Mouse (Mus musculus): ENCODE measurements around the gene Tas2r139. TPM values are rescaled to one million over a fixed set of nuclear protein-coding genes. Genes with fewer than 3 reads are reported as not detected.
"Not testable (repeated sequence)": the region's sequence is repeated elsewhere in the genome, so short reads cannot be mapped to it uniquely, and the experiment has no call there.

Gene Tas2r139
- polyA plus RNA-seq (2014; fragmentation: Nextera tagmentation; extraction: Ambion mirVana): not detected in 2 replicates

DNA sequence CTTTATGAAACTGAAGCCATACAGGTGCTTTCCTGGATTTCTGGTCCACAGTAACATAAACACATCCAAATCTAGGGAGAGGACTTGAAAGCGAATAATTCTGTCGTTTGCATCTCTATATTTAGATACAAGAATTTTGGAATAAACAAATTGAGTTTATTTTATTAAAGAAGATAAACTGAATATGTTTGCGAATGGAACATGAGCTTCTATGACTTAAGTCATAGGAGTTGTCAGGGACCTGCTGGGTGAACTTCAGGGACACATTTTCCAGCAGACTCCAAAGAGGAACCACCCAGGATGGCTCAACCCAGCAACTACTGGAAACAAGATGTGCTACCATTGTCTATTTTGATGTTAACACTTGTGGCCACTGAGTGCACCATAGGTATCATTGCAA, at the start of gene Tas2r139:
Gene Tas2r139 (plus strand): TSS at position 301 of the 400 bp plus-strand sequence.
- Histone ChIP-seq H3K9ac (replicated peaks; ENCODE audit: low read depth, low read length) (no peak within 1 kb of the TSS), H3K4me2 (ENCODE audit: low read depth, low read length) (no peak within 1 kb of the TSS), H3K27ac (ENCODE audit: low read depth, low read length) (no peak within 1 kb of the TSS), H3K4me3 (ENCODE audit: low read depth, low read length) (no peak within 1 kb of the TSS), H3K27me3 (ENCODE audit: control insufficient read depth, insufficient read depth, low read length) (no peaks in the 10 kb centered on the region), H3K4me1 (ENCODE audit: control insufficient read depth, insufficient read depth, low read length) (no peaks in the 10 kb centered on the region), H3K36me3 (ENCODE audit: control insufficient read depth, insufficient read depth, low read length) (no peaks in the 10 kb centered on the region), H3K9me3 (ENCODE audit: control insufficient read depth, low read length) (no peaks in the 10 kb centered on the region)
- ATAC-seq (ENCODE audit: low read depth): no peak
- 82% methylated on average over 3 of the region's 3 CpGs for WGBS

- H3K27ac ChIP-seq (ENCODE audit: low read depth, low read length); H3K4me3 ChIP-seq (ENCODE audit: low read depth, low read length); H3K27me3 ChIP-seq (ENCODE audit: control insufficient read depth, insufficient read depth, low read length); H3K4me1 ChIP-seq (ENCODE audit: control insufficient read depth, insufficient read depth, low read length); H3K36me3 ChIP-seq (ENCODE audit: control insufficient read depth, insufficient read depth, low read length); ATAC-seq (ENCODE audit: low read depth); H3K9me3 ChIP-seq (ENCODE audit: control insufficient read depth, low read length); H3K9ac ChIP-seq (replicated peaks; ENCODE audit: low read depth, low read length); H3K4me2 ChIP-seq (ENCODE audit: low read depth, low read length): not testable (repeated sequence)
- 83% methylated on average over 14 of the region's 15 CpGs for WGBS
Measured at GRCm38 (mm10) chr6:42151115-42151514, 10.4 kb downstream of the Tas2r139 start.

GRCm38 (mm10) chr6:42182462-42182861, 41.7 kb downstream of the Tas2r139 start:
- Histone ChIP-seq H3K27ac (ENCODE audit: low read depth, low read length) (no peak overlapping the region), H3K4me1 (ENCODE audit: control insufficient read depth, insufficient read depth, low read length) (no peaks in the 10 kb centered on the region), H3K27me3 (ENCODE audit: control insufficient read depth, insufficient read depth, low read length) (no peaks in the 10 kb centered on the region), H3K9me3 (ENCODE audit: control insufficient read depth, low read length) (no peaks in the 10 kb centered on the region), H3K4me2 (ENCODE audit: low read depth, low read length) (no peak overlapping the region), H3K4me3 (ENCODE audit: low read depth, low read length) (no peak overlapping the region), H3K9ac (replicated peaks; ENCODE audit: low read depth, low read length) (no peak overlapping the region), H3K36me3 (ENCODE audit: control insufficient read depth, insufficient read depth, low read length) (no peaks in the 10 kb centered on the region)
- no peak for ATAC-seq (ENCODE audit: low read depth)
- 78% methylated on average over 1 of the region's 1 CpGs for WGBS

DNA sequence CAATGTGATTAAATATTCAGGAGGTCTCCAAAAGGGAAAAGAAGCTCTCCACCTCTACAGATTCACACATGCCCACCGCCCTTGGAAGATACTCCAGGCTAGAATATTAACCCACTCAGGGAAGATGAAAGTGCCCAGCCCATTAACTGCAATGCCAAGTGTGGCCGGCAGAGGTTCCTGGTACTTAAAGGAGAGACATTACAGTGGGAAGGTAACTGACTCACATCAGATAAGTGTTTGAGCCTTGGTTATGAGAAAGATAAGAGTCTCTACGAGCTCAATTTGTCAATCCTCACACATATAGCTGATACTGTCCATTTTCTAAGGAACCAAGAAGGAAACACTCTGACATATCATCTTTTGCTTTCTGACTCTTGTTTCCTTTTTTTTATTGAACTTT, 45.5 kb downstream of the Tas2r139 start:
- Histone ChIP-seq H3K9me3 (ENCODE audit: control insufficient read depth, low read length) (no peaks in the 10 kb centered on the region), H3K4me3 (ENCODE audit: low read depth, low read length) (no peak overlapping the region), H3K4me2 (ENCODE audit: low read depth, low read length) (no peak overlapping the region), H3K36me3 (ENCODE audit: control insufficient read depth, insufficient read depth, low read length) (no peaks in the 10 kb centered on the region), H3K27me3 (ENCODE audit: control insufficient read depth, insufficient read depth, low read length) (no peaks in the 10 kb centered on the region), H3K9ac (replicated peaks; ENCODE audit: low read depth, low read length) (no peak overlapping the region), H3K27ac (ENCODE audit: low read depth, low read length) (no peak overlapping the region), H3K4me1 (ENCODE audit: control insufficient read depth, insufficient read depth, low read length) (no peaks in the 10 kb centered on the region)
- WGBS: 61% methylated on average over 3 of the region's 3 CpGs
- ATAC-seq (ENCODE audit: low read depth): no peak

Other genes with a start within 250 kb of the Tas2r139 start
- gene Sval1, start 189.3 kb upstream of the Tas2r139 start, polyA plus RNA-seq (2014; fragmentation: Nextera tagmentation; extraction: Ambion mirVana): not detected in 2 replicates
- gene Sval3, start 172.8 kb upstream of the Tas2r139 start, polyA plus RNA-seq (2014; fragmentation: Nextera tagmentation; extraction: Ambion mirVana): not detected in 2 replicates
- not detected in 2 replicates for gene Sva, start 102.5 kb upstream of the Tas2r139 start, polyA plus RNA-seq (2014; fragmentation: Nextera tagmentation; extraction: Ambion mirVana)
- not detected in 2 replicates for gene Tas2r144, start 74.4 kb downstream of the Tas2r139 start, polyA plus RNA-seq (2014; fragmentation: Nextera tagmentation; extraction: Ambion mirVana)
- 8.0 and 12.4 TPM in 2 replicates for gene Gstk1, start 105.0 kb downstream of the Tas2r139 start, polyA plus RNA-seq (2014; fragmentation: Nextera tagmentation; extraction: Ambion mirVana)
- gene Tmem139, start 121.0 kb downstream of the Tas2r139 start, polyA plus RNA-seq (2014; fragmentation: Nextera tagmentation; extraction: Ambion mirVana): 0.17 TPM in 1 of 2 replicates, not detected in the other
- gene Casp2, start 124.0 kb downstream of the Tas2r139 start, polyA plus RNA-seq (2014; fragmentation: Nextera tagmentation; extraction: Ambion mirVana): 34.0 and 34.7 TPM in 2 replicates
- gene Clcn1, start 145.7 kb downstream of the Tas2r139 start, polyA plus RNA-seq (2014; fragmentation: Nextera tagmentation; extraction: Ambion mirVana): 2.2 and 2.6 TPM in 2 replicates
- gene Fam131b, start 183.7 kb downstream of the Tas2r139 start, polyA plus RNA-seq (2014; fragmentation: Nextera tagmentation; extraction: Ambion mirVana): 6.9 and 7.1 TPM in 2 replicates
- 52.7 and 62.4 TPM in 2 replicates for gene Zyx, start 208.7 kb downstream of the Tas2r139 start, polyA plus RNA-seq (2014; fragmentation: Nextera tagmentation; extraction: Ambion mirVana)
- 0.15 and 0.33 TPM in 2 replicates for gene Epha1, start 232.3 kb downstream of the Tas2r139 start, polyA plus RNA-seq (2014; fragmentation: Nextera tagmentation; extraction: Ambion mirVana)

Data from neural tube, embryonic 14.5 days (tissue).